Mouse (Mus musculus): Measurements from ENCODE around the gene Tomm20. TPM values are rescaled to one million over a fixed set of nuclear protein-coding genes. Genes with fewer than 3 reads are reported as not detected.

Tomm20 gene
- polyA plus RNA-seq, 1 experiment from 2014 or later = 188 TPM

DNA sequence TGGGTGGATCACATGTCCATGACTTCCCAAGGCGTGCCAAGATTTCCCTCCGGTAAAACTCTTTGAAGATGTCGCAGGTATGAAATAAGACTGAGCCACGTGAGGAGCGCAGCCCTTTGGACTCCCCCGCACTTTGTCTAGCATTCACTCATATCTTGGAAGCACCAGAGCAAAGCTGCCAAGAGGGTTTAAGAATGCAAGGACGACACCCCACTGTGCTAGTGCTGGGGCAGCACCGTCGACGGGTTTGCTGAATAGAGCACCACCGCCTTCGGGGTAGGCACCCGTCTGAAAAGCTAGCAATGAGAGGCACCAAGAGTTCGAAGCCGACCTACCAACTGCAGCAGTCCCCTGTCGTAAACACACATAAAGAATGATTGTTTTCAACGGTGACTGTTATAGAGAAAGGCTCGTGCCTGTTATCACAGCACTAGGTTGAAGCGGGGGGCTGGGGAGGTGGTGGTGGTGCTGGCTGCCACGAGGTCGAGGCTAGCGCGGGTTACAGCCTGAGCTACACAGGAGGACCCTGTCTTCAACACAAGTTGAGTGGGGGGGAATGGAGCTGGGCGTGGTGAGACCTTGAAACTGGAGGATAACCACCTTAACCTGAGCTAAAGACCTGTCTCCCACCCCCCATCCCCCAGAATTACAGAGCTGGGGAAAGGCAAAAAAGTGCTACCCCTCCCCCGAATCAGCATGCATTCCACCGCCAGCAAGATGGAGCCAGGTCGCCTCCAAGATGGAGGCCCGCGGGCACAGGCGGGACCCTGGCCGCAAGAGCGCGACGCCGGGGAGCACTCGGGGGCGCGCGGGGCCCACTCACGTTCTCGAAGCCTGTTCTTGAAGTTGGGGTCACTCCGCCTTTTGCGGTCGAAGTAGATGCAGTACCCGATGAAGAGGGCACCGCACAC is 608 bp downstream of the Tomm20 start:
- H3K4me2 ChIP-seq (ENCODE audit: low read depth, low read length) = peak overlapping the region; percentile 94
- H3K9me3 ChIP-seq (ENCODE audit: control insufficient read depth, low read length) = no peaks in the 10 kb centered on the region
- H3K9ac ChIP-seq (ENCODE audit: low read length) = peak overlapping the region; percentile 93
- peaks cover 8% of the 10 kb centered on the region; the same call in 1 of the 2 replicates for H3K36me3 ChIP-seq (ENCODE audit: control insufficient read depth, insufficient read depth, low read length)
- H3K4me1 ChIP-seq (replicated peaks; ENCODE audit: control insufficient read depth, insufficient read depth, low read length) = peaks cover 10% of the 10 kb centered on the region; the same call in 1 of the 2 replicates
- peak overlapping the region; percentile 78 for H3K27ac ChIP-seq (ENCODE audit: low read length)
- H3K4me3 ChIP-seq (ENCODE audit: low read length) = peak overlapping the region; percentile 87
- no peaks in the 10 kb centered on the region for H3K27me3 ChIP-seq (ENCODE audit: control insufficient read depth, insufficient read depth, low read depth, low read length)
- ATAC-seq (ENCODE audit: low read depth) = peak; percentile 72
- WGBS = under 1% methylated on average over 46 of the region's 46 CpGs

DNA sequence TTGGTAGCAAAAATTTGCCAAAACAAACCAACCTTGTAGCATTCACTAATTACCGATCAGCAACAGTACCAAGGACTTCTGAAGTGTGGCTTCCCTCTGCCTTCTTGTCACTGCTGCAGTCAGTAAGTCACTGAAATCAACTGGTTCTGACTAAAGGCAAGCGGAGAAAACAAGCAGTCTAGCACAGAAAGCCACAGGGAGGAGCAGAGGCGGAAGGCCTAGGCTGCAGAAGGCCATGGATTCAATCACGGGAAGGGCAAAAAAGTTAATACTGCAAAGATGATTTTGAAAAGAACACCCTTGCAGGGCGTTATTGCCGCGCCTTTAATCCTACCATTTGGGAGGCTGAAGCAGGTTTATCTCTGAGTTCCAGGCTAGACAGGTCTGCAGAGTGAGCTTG is 2.1 kb downstream of the Tomm20 start:
- Histone ChIP-seq H3K9ac (ENCODE audit: low read length) (no peak overlapping the region), H3K36me3 (ENCODE audit: control insufficient read depth, insufficient read depth, low read length) (peaks cover 13% of the 10 kb centered on the region; the same call in 1 of the 2 replicates), H3K4me3 (ENCODE audit: low read length) (peak overlapping the region; percentile 87), H3K27ac (ENCODE audit: low read length) (no peak overlapping the region), H3K9me3 (ENCODE audit: control insufficient read depth, low read length) (no peaks in the 10 kb centered on the region), H3K27me3 (ENCODE audit: control insufficient read depth, insufficient read depth, low read depth, low read length) (no peaks in the 10 kb centered on the region), H3K4me2 (ENCODE audit: low read depth, low read length) (peak overlapping the region; percentile 94; the same call in 1 of the 2 replicates), H3K4me1 (replicated peaks; ENCODE audit: control insufficient read depth, insufficient read depth, low read length) (peaks cover 10% of the 10 kb centered on the region; the same call in 1 of the 2 replicates)
- ATAC-seq (ENCODE audit: low read depth) = no peak
- whole genome bisulfite sequencing = 80% methylated on average over 7 of the region's 7 CpGs

DNA sequence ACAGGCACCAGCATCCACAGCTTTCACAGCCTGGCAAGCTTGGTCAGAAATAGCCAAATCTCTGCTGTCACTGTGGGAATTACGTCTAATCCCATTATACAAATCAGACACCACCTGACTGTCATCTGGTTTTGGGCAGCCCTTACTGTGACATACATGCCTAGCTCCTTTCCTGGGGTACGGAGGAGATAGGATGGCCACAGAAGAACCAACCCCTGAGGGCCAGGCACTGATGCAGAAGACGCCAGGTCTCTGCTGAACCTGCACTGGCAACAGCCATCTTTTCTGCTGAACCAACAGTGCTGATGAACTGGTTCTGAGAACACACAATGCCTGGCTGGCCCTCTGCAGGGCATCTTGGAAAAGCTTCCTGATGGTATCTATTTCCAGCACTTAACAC is 8.3 kb downstream of the Tomm20 start:
- no peak overlapping the region for H3K4me3 ChIP-seq (ENCODE audit: low read length)
- no peaks in the 10 kb centered on the region for H3K9me3 ChIP-seq (ENCODE audit: control insufficient read depth, low read length)
- no peak overlapping the region for H3K4me2 ChIP-seq (ENCODE audit: low read depth, low read length)
- H3K36me3 ChIP-seq (ENCODE audit: control insufficient read depth, insufficient read depth, low read length) = peaks cover 53% of the 10 kb centered on the region
- H3K4me1 ChIP-seq (replicated peaks; ENCODE audit: control insufficient read depth, insufficient read depth, low read length) = no peaks in the 10 kb centered on the region
- no peak overlapping the region for H3K9ac ChIP-seq (ENCODE audit: low read length)
- ATAC-seq (ENCODE audit: low read depth) = no peak
- no peak overlapping the region for H3K27ac ChIP-seq (ENCODE audit: low read length)
- no peaks in the 10 kb centered on the region for H3K27me3 ChIP-seq (ENCODE audit: control insufficient read depth, insufficient read depth, low read depth, low read length)
- 82% methylated on average over 3 of the region's 3 CpGs for WGBS

DNA sequence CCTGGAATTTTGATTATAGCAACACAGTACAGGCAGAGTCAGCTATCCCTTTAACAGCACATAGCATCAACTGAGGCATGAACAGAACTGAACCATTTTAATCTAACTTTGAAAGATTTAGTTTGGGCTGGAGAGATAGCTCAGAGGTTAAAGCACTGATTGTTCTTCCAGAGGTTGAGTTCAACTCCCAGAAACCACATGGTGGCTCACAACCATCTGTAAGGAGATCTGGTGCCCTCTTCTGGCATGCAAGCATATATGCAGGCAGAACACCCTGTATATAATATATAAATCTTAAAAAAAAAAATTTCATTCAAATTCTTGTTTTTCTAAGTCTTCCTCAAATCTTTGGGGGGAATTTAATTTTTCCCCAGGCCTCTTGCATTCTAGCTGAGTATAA is 9.7 kb downstream of the Tomm20 start:
- no peak overlapping the region for H3K4me3 ChIP-seq (ENCODE audit: low read length)
- H3K9me3 ChIP-seq (ENCODE audit: control insufficient read depth, low read length) = no peaks in the 10 kb centered on the region
- no peak for ATAC-seq (ENCODE audit: low read depth)
- H3K27ac ChIP-seq (ENCODE audit: low read length) = no peak overlapping the region
- no peak overlapping the region for H3K9ac ChIP-seq (ENCODE audit: low read length)
- no peaks in the 10 kb centered on the region for H3K27me3 ChIP-seq (ENCODE audit: control insufficient read depth, insufficient read depth, low read depth, low read length)
- no peaks in the 10 kb centered on the region for H3K4me1 ChIP-seq (replicated peaks; ENCODE audit: control insufficient read depth, insufficient read depth, low read length)
- H3K4me2 ChIP-seq (ENCODE audit: low read depth, low read length) = no peak overlapping the region
- peaks cover 57% of the 10 kb centered on the region for H3K36me3 ChIP-seq (ENCODE audit: control insufficient read depth, insufficient read depth, low read length)

DNA sequence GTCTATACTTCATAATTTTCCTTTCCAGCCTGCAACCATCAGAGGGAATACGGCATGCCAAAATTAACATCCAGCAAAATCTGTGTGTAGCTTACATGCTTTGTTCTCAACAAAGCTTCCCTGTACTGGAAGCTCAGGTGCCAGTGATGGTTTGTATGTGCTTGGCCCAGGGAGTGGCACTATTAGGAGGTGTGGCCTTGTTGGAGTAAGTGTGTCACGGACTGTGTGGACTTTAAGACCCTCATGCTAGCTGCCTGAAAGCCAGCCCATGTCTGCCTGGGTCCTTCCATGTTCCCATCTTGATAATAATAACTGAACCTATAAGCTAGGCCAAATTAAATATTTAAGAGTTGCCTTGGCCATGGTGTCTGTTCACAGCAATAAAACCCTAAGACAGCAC is 10.3 kb downstream of the Tomm20 start:
- no peaks in the 10 kb centered on the region for H3K27me3 ChIP-seq (ENCODE audit: control insufficient read depth, insufficient read depth, low read depth, low read length)
- 94% methylated on average over 2 of the region's 2 CpGs for WGBS
- H3K4me3 ChIP-seq (ENCODE audit: low read length) = no peak overlapping the region
- H3K27ac ChIP-seq (ENCODE audit: low read length) = no peak overlapping the region
- ATAC-seq (ENCODE audit: low read depth) = no peak
- no peaks in the 10 kb centered on the region for H3K4me1 ChIP-seq (replicated peaks; ENCODE audit: control insufficient read depth, insufficient read depth, low read length)
- H3K9me3 ChIP-seq (ENCODE audit: control insufficient read depth, low read length) = no peaks in the 10 kb centered on the region
- H3K4me2 ChIP-seq (ENCODE audit: low read depth, low read length) = no peak overlapping the region
- no peak overlapping the region for H3K9ac ChIP-seq (ENCODE audit: low read length)
- peaks cover 57% of the 10 kb centered on the region for H3K36me3 ChIP-seq (ENCODE audit: control insufficient read depth, insufficient read depth, low read length)

DNA sequence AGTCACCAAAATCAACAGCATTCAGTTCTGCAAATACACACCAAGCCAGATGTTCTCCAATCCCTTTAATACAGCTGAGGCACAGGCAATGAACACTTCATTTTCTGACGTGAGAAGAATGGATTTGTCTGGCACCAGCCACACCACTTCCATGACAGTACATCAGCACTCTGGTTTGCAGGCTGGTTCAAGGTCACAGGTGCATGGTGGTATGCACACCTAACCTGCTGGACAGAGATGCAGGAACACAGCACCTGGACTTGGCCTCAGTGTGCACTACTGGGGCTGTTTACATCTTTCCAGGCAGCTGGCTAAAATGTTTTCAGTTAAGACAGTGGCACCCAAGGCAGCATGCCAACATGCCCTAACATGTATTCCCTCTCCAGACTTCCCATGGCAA is 13.0 kb downstream of the Tomm20 start:
- Histone ChIP-seq H3K4me2 (ENCODE audit: low read depth, low read length) (no peak overlapping the region), H3K9ac (ENCODE audit: low read length) (no peak overlapping the region), H3K27me3 (ENCODE audit: control insufficient read depth, insufficient read depth, low read depth, low read length) (no peaks in the 10 kb centered on the region), H3K4me1 (replicated peaks; ENCODE audit: control insufficient read depth, insufficient read depth, low read length) (no peaks in the 10 kb centered on the region), H3K4me3 (ENCODE audit: low read length) (no peak overlapping the region), H3K36me3 (ENCODE audit: control insufficient read depth, insufficient read depth, low read length) (peaks cover 40% of the 10 kb centered on the region), H3K27ac (ENCODE audit: low read length) (no peak overlapping the region), H3K9me3 (ENCODE audit: control insufficient read depth, low read length) (no peaks in the 10 kb centered on the region)
- ATAC-seq (ENCODE audit: low read depth) = no peak
- WGBS = 41% methylated on average over 1 of the region's 1 CpGs

DNA sequence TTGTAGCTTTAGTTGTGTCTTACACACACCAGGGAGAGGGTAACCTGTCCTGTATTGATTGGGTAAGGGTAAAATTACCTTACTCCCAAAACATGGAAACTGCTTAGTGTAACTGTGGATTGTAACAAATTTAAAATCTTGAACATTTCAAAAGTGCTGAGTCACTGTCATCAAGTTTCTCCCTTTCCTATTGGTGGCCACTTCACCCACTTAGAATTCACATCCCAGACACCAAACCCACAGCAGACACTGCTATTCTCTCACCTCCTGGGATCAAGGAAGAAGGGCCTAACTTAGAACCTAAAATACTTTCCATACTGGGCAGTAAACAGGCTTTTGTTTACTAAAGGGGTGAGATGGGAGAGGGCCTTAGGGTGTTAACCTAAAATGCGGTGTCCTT is 13.4 kb downstream of the Tomm20 start:
- no peak overlapping the region for H3K4me2 ChIP-seq (ENCODE audit: low read depth, low read length)
- H3K9me3 ChIP-seq (ENCODE audit: control insufficient read depth, low read length) = no peaks in the 10 kb centered on the region
- no peaks in the 10 kb centered on the region for H3K4me1 ChIP-seq (replicated peaks; ENCODE audit: control insufficient read depth, insufficient read depth, low read length)
- no peak overlapping the region for H3K4me3 ChIP-seq (ENCODE audit: low read length)
- H3K36me3 ChIP-seq (ENCODE audit: control insufficient read depth, insufficient read depth, low read length) = peaks cover 37% of the 10 kb centered on the region
- H3K9ac ChIP-seq (ENCODE audit: low read length) = no peak overlapping the region
- no peak for ATAC-seq (ENCODE audit: low read depth)
- 90% methylated on average over 1 of the region's 1 CpGs for whole genome bisulfite sequencing
- no peaks in the 10 kb centered on the region for H3K27me3 ChIP-seq (ENCODE audit: control insufficient read depth, insufficient read depth, low read depth, low read length)
- no peak overlapping the region for H3K27ac ChIP-seq (ENCODE audit: low read length)

DNA sequence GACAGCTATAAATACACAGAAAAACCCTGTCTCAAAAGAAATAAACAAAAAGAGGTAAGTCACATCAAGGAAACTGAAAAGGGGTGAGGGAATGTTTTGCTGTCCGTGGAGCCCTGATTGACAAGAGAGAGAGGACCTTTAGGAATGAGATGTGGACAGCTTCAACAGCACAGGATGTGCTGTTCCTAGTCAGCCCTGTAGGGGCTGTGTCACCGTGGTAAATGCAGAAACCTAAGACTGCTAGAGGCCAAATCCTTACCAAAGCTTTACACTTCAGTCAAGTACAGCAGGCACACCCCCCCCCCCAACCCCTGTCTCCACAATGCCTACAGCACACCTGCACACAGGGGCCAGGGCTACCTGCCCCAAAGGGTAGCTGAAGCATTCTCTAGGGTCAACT is 13.9 kb downstream of the Tomm20 start:
- 23% methylated on average over 2 of the region's 2 CpGs for whole genome bisulfite sequencing
- Histone ChIP-seq H3K9ac (ENCODE audit: low read length) (no peak overlapping the region), H3K27ac (ENCODE audit: low read length) (no peak overlapping the region), H3K36me3 (ENCODE audit: control insufficient read depth, insufficient read depth, low read length) (peaks cover 32% of the 10 kb centered on the region), H3K4me2 (ENCODE audit: low read depth, low read length) (no peak overlapping the region), H3K4me3 (ENCODE audit: low read length) (no peak overlapping the region), H3K9me3 (ENCODE audit: control insufficient read depth, low read length) (no peaks in the 10 kb centered on the region), H3K4me1 (replicated peaks; ENCODE audit: control insufficient read depth, insufficient read depth, low read length) (no peaks in the 10 kb centered on the region), H3K27me3 (ENCODE audit: control insufficient read depth, insufficient read depth, low read depth, low read length) (no peaks in the 10 kb centered on the region)
- no peak for ATAC-seq (ENCODE audit: low read depth)

DNA sequence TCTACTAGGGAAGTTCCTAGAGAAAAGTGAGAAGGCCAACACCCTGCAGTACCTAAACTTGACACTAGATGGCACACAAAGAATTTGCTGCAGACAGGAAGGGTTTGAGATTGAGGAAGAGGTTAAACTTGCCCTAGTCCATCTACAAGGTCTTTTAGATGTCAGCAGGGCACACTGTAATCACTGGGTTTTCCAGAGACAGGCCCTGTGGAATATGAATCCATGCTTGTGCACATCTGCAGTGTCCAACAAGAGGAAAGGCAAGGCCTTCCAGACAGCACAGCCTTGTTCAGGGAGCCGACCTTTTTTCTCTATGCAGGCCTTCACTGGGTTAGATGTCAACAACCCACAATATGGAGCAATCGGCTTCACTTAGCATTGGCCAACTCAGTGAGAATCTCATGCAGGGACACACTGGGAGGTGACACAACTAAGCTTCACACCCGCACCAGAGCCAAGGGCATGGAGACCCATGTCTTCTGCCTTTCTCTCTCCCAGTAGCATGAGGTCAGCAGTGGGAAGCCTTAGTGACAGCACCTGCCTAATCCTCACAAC is 16.0 kb downstream of the Tomm20 start:
- peaks cover 18% of the 10 kb centered on the region for H3K36me3 ChIP-seq (ENCODE audit: control insufficient read depth, insufficient read depth, low read length)
- ATAC-seq (ENCODE audit: low read depth) = peak; percentile 29; the same call in 1 of the 2 replicates
- WGBS = 60% methylated on average over 3 of the region's 3 CpGs
- H3K9ac ChIP-seq (ENCODE audit: low read length) = no peak overlapping the region
- H3K4me1 ChIP-seq (replicated peaks; ENCODE audit: control insufficient read depth, insufficient read depth, low read length) = peaks cover under 1% of the 10 kb centered on the region; the same call in 1 of the 2 replicates
- H3K4me3 ChIP-seq (ENCODE audit: low read length) = no peak overlapping the region
- H3K27ac ChIP-seq (ENCODE audit: low read length) = no peak overlapping the region
- H3K9me3 ChIP-seq (ENCODE audit: control insufficient read depth, low read length) = no peaks in the 10 kb centered on the region
- H3K4me2 ChIP-seq (ENCODE audit: low read depth, low read length) = no peak overlapping the region
- H3K27me3 ChIP-seq (ENCODE audit: control insufficient read depth, insufficient read depth, low read depth, low read length) = no peaks in the 10 kb centered on the region
